Mouse (Mus musculus) right cerebral cortex, postnatal 14 days (tissue): ENCODE results near the gene Ccdc62.

Source experiments
- DNase-seq: peaks from one replicate; pipeline ENCODE4 v3.0.0; 2022

Ccdc62 gene

DNA sequence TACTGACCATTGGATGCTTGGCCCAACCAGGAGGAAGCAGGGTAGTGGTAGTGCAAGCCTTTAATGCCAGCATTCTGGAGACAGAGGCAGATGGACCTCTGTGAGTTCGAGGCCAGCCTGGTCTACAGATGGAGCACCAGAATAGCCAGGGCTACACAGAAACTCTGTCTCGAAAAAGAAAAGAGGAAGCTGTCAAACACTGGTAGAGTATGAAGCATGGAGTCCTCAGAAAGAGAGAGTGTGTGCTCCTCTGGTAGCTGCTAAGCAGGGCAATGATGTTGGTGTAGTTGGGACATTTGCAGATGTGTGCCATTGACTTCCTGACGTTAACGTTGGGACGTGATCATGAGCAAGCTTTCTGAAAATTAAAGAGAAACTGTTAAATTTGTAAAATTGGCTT is 8.0 kb downstream of the Ccdc62 start:
- no peak for DNase-seq

DNA sequence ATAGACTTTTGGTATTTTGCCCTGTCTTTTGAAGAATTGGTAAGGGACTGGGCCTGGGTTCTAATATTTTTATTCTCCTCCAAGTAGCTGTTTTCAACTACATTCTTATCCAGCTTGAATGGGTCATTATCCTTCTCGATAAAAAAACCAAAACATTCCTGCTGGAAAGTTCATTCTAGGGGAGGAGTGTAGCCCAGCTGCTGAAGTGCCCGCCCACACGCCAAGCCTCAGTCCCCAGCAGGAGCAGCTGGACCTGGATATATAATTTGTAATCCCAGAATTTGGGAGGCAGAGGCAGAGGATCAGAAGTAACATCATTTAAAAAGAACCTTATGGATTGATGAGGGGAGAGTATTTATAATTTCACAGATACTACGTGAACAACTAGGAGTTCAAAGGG is 16.1 kb downstream of the Ccdc62 start:
- DNase-seq, result no peak

DNA sequence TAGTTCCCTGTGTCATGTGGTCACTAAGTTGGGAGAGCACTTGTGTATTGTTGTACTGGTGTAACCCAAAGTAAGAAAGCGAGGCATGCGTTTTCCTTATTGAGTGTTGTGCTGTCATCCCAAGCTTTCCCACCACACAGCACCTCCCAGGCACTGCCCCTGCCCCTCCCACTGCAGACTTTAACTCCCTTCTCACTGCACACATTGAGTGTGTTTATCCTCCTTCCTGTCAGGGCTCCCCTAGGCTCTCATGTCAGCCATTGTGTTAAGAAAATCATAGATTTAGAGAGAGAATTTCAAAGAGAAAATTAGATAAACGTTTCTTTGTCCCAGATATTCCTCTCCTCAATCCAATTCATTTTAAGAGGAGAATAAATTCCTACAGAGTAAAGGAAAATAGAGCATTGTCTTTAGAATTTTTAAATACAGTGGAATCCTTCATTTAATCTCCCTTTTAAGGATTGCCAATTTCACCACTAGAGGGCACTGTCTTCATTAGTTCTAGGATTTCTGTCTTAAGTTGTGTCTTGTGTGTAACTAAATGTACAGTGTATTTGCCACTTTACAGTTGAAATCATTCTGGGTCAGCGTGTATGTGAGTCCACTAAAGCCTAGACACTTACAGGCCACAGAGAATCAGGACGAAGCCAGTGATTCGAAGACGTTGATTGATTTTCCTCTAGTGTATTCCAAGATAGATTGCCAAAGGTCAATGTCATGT is 16.7 kb downstream of the Ccdc62 start:
- no peak for DNase-seq

DNA sequence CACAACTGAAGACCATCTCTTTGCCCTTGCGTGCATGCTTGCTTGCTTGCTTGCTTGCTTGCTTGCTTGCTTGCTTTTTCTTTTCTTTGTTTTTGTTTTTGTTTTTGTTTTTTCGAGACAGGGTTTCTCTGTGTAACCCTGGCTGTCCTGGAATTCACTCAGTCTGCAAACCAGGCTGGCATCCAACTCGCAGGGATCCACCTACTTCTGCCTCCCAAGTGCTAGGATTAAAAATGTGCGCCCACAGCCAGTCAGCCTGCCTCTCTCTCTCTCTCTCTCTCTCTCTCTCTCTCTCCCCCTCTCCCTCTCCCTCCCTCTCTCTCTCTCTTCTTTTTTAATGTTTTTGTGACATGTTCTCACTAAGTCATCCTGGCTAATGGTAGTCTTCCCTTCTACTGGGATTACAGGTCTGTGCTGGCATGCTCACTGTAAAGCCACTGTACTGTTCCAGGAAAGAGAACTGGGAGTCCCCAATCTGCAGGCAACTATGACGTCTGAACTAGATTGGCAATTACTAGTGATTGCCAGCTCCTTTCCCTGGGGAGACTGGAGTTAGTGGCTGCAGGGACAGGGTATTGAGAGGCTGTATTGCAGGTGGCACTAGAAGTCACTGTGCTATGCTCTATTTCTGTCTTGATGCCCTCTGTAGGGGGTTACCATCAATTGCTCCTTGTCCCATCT is 22.0 kb downstream of the Ccdc62 start:
- peak; percentile 27 for DNase-seq

DNA sequence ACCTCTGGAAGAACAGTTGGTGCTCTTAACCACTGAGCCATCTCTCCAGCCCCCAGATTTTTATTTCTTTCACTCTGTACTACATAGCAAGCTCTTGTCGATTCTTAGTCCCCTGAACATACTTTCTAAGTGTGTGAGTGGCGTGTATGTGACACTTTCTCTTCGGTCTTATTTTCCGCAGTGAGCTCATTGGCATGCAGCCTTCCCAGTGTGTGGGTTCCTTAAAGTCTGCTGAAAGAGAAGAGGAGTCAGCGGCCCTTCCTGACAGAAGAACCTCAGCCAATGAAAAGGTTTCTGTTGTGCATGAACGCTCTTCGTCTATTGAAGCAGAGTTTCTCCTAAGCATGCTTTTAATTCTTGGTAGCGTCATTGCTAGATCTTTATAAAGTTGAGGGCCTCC is 26.7 kb downstream of the Ccdc62 start:
- no peak for DNase-seq

DNA sequence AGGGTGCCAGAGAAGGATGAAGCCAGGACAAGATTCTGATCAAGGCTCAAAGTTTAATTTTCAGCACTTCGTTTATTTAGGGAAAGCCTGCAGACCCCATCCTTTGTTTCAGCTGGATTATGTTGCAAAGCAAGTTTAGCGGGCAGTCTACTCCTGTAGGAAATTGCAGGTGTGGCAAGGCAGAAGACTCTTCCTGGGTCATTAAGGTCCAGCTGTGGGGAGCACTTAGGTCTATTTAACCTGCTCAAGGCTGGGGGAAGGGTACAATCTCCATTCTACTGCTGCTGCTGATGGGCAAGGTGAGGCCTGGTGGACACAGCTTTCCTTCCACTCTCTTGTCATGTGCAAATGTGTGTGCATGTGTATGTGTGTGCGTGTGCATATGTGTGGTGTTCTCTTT is 28.5 kb downstream of the Ccdc62 start:
- no peak for DNase-seq

DNA sequence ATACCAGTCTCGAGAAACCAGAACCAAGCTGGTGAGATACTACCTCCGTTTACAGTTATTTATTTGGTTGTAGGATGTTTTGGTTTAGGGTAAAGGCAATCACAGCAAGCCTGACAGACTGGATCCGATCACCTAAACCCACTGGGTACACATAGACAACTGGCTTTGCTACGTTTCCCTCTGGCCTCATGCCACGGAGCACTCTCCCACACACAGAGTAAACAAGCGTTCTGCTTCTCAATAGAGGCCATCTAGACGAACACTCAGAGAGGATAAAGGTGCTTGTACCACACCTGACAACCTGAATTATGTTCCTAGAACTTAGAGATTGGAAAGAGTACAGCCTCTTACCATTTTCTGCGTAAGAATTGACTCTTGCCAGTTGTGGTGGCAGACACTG is 29.6 kb downstream of the Ccdc62 start:
- no peak for DNase-seq

DNA sequence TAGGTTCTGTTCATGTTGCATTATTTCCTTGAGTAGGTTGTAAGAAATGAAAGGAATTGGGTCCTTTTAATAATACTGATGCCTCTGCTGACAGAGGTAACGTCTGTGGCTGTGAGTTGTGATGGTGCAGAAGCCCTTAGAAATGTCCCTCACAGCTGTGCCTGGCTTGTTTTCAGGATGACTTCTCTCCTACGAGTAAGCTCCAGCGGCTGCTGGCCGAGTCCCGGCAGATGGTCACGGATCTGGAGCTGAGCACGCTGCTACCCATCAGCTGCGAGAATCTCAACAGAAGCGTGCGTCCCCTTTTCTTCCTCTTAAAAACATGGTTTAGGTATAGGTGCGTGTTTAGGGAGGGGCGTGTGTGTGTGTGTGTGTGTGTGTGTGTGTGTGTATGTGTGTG is 30.6 kb downstream of the Ccdc62 start:
- DNase-seq, result peak; percentile 31

DNA sequence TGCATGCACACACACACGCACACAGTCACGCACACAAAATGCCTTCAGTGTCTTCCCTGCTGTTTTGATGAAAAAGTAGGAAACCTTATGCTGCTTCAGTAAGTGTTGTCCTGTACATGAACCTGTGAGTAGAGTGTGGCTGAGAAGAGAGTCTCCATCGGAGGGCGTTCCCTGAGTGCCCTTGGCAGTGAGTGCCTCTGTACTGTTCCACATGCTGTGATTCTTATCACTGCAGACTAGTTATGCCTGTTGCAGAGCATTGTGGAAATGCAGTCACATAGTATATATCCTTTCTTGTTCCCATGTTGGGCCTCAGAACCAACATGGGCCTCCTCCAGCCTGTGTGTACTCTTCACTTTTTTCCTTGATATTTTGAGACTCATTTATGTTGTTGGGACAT is 33.7 kb downstream of the Ccdc62 start:
- DNase-seq, result no peak

DNA sequence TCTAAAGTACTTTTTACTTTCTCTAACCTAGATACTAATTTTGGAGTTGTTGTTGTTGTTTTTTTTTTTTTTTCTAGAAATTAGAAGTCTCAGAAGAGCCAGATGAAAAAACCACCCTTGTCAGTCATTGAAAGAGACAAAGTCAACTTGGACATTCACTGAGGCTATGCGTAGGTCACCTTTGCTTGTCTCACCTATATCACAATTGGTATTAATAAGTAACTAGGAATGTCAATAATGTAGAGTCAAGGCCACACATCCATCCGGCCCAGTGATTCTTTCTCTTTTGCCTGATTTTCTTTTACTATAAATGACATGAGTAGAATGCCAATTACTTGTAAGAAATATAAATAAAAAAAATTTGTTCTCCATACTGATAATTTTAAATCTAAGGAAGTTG is 36.3 kb downstream of the Ccdc62 start:
- no peak for DNase-seq

DNA sequence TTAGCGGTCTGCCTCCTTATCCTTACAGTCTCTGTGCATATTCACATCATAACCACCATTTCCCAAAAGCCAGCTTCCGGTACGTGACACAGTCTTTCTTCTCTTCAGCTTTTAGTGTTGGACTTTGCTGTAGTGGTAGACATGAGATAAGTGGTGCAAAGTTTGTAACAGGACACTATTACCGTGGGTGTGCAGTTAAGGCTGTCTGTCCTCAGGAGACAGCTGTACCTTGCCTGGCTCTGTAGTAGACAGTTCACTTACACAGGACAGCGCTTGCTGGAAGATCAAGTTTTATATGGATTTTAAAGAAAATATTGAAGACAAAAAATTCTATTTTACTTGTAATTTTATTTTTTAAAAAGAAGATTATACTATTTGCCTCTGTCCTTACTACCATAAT is 38.0 kb downstream of the Ccdc62 start:
- DNase-seq, result no peak

DNA sequence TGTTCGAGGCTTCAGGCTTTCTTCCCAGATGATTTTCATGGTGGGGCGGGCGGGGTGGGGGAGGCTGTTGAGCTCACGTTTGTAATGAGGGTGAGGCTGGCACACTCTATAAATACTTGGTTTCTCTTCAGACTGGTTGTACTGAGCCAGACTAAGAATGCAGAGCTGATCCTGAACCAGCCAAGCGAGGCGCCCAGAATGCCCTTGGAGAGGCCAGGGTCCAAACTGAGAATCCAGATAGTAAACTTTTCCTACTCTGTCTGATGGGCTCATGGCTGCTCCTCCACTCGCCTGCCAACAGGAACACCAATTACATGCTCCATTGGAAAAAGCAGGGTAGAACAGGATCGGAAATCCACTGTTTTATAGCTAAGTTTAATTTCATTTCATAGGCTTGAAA is 38.7 kb downstream of the Ccdc62 start:
- no peak for DNase-seq

DNA sequence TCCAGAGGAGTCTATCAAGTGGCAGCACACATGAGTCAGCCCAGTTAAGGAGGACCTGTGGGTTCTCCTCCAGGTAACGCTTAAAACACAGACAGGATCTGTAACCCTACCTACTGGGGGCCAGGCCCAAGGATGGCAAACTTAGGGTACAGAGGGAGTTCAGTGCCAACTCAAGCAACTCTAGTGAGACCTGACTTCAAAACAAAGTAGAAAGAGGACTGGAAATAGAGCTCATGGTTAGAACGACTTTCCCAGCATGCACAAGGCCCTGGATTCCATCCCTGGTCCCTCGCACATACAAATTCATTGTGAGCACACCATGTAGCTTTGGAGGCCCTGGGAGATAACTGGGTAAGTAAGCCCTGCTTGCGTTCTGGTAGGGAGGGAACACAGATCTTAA is 40.1 kb downstream of the Ccdc62 start:
- DNase-seq, result no peak

DNA sequence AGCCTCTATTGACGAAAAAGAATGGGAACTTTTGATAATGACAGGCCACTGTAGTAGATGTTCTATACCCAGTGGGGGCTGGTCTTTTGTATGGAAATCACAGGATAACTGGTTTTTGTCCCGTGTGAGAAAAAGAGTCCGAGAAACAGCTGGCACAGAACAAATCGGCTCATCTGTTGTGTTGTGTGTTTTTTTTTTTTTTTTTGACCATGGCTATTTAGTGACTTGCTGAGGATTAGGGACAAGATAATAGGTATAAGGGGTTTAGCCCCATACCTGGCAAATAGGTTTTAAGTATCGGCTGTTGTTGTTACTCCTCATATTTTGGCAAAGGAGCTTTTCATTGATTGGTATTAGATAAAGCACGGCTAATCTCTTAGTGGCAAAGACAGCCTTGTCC is 42.0 kb downstream of the Ccdc62 start:
- DNase-seq, result no peak

DNA sequence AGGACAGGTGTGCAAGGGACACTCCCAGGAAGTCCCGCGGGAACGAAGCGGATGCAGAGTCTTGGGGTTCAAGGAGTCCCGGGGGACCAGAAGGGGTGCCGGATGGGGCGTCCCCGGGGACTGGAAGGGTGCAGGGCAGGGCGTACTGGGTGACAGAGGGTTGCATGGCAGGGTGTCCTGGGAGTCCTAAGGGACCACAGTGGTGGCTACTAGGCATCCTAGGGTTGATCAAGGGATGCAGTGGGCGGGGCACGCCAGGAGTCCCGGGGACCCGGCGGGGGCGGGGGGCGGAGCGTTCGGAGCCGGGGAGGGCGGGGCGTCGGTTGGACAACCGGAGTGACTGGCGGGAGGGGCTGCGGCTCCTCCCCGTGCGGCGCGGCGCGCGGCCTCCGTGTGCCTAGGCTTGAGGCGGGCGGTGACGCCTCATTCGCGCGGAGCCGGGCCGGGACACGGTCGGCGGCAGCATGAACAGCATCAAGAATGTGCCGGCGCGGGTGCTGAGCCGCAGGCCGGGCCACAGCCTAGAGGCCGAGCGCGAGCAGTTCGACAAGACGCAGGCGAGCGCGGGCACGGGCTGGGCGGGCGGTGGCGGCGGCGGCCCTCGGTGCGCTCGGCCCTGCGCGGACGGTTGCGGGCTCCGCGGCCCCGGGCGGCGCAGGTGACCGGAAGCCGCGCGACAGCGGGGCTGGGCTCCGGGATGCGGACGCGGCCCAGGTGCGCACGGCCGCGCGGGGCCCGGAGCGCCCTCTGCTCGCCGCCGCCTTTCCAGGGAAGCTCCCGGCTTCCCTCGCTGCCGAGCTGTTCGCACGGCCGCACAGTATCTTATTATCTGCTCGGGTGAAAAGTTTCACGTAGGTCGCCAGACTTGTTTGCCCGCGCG is 43.1 kb downstream of the Ccdc62 start, which contains the start of gene Hip1r:
Gene Hip1r (plus strand): TSS at position 330 of the 880 bp plus-strand sequence.
- DNase-seq, result peak; percentile 74

DNA sequence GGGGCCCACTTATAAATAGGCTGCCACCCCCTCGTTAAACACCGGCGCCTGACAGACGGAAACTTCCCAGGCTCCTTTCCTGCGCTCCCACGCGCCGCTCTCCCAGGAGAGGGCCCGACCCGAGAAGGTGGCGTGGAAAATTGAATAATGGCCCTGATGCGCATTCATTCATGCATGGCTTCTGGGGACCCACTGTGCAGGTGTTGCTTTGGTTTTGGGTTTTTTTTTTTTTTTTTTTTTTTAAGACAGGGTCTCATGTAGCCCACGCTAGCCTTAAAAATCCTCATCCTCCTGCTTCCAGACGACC is 43.7 kb downstream of the Ccdc62 start:
- no peak for DNase-seq

DNA sequence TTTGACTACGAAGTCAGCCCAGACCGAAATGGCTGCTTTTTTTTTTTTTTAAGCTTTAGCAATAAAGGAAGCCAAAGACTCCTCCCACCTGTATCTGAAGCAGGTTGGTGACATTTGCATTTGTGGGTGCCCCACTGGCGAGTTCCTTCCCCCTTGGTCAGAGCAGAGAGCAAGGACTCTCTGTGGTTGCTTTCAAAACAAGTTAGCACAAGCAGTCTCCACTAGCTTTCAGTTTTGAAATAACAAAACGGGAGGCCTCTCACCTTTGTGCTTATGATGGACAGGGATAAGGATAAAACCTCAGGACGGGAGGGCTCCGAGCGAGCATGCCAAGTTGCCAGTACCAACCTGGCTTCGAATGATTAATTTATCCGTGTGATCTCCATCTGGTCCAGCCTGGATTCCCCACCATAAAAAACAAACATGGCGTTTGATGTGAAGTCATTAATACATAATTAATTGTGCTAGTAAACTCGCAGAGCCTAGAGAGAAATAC is 44.2 kb downstream of the Ccdc62 start:
- no peak for DNase-seq

DNA sequence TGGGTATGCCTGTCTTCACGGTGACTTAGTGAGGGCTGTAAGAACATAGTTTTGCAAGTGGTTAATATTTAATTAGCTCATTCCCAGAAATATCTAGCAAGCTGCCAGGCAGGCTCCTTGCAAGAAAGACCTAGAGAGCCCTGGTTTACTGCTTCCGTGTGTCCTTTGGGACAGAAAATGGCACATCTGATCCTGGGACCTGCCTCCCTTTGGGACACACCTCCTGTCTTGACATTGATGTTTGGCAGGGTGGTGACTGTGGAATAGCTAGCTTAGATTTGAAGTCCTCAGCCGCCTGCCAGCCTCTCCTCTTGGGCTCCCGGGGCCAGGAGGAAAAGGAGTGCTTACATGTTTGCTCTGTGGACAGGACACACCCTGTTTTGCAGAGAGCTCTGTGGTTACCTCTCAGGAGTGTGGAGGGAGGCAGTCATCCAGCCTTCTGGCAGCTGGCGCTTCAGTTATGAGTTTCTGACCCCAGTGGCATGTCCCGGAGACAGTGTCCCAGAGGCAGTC is 45.2 kb downstream of the Ccdc62 start:
- DNase-seq, result no peak

DNA sequence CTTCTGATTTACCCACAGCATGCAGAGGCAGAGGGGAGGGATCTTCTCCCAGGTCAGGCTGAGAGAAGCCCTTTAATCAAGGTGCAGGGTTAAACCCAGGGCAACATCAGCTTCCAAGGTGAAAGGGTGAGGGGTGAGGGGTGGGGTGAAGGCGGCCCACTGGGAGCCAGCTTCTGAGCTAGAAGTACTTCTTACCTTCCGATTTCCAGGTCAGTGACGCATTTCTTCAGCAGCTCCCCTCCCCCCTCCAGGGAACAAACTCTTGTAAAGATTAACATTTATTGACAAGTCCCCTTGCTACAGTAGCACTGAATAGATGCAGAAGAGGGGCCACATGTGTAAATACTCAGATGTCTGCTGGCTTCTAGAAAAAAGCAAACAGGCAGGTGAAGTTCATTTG is 46.8 kb downstream of the Ccdc62 start:
- DNase-seq, result no peak

DNA sequence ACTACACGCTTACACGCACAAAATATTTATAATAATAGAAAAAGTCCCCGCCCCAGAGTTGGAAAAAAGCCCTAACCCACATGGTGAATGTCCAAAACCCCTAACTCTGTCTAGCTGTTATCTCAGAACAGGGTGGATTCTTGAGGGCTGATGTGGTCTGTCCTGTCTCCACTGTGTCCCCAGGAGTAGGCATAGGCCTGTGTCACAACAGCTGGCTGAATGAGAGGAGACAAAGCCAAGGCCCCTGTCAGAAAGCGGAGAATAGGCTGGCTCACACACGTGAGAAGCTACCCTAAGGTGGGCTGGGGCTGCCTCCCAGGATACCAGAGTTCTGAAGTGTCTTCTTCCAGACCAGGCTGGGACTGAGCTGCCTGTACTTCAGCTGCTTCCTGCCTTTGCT is 47.7 kb downstream of the Ccdc62 start:
- no peak for DNase-seq

DNA sequence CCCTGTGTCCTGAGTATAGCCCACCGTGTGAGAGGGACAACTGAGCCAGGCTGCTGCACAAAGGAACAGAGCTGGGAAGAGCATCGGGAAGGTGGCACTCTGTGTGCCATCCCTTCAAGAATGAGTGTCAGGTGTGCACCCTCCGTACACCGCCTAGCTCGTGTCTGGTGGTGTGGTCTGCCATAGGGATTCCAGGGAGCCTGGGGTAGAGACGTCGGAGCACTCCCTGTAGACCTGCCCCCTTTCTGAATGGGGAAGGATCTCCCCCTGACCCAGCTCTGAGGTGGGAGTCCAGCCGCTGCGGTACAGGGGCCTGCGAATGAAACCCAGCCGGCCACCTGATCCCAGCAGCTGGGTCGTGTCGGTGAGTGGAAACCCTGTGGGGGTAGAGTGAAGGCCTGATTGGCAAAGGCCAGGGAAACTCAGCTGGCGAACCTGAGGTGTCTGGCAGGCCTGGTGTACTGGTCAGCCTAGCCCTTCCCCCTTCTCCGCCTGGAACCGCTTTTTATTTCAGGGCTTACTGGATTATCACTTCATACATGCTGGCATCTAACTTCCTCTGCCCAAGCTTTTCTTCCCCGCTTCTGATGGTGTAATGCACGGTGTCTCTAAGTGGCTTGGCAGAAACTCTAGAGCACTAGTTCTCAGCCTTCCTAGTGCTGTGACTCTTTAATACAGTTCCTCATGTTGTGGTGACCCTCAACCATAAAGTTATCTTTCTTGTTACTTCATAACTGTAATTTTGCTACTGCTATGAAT is 48.9 kb downstream of the Ccdc62 start:
- no peak for DNase-seq

DNA sequence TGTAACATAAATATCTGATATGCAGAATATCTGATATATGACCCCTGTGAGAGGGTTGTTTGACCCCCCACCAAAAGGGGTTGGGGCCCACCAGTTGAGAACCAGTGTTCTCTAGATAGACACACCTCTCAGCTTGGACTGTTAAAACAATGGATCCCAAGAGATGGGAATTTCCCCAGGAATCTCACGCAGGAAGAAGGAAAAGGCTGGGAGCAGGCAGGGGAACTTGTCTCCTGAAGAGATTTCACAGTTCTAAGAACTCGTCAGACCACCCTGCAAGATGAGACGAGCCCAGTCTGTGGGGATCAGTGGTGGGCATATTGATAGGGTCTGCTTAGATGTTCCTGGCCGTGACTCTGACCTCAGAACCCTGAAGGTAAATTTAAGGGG is 49.5 kb downstream of the Ccdc62 start:
- no peak for DNase-seq
